Mouse (Mus musculus): ENCODE data around the gene Mtf2. TPM values are rescaled to one million over a fixed set of nuclear protein-coding genes. Genes with fewer than 3 reads are reported as not detected.
"Not testable (repeated sequence)": the region's sequence is repeated elsewhere in the genome, so short reads cannot be mapped to it uniquely, and the experiment has no call there.

Gene Mtf2
- polyA plus RNA-seq, 1 experiment: 30.0 TPM

- WGBS: 24% methylated on average over 4 of the region's 4 CpGs
- TF ChIP-seq POLR2A (IDR thresholded peaks at IDR 0.05; ENCODE audit: borderline replicate concordance, control insufficient read depth, low read depth, low read length) (no peak), CTCF (IDR thresholded peaks at IDR 0.05; ENCODE audit: control insufficient read depth, insufficient read depth, low read length) (no peak; the same call in 1 of the 2 replicates)
These were observed 31.3 kb upstream of the Mtf2 start for GRCm38 (mm10) chr5:108034194-108034593.

GRCm38 (mm10) chr5:108035523-108035922, 30.0 kb upstream of the Mtf2 start:
- Histone ChIP-seq H3K27ac (ENCODE audit: control insufficient read depth, insufficient read depth, low read depth, low read length, poor library complexity) (no peak overlapping the region), H3K4me1 (ENCODE audit: control insufficient read depth, insufficient read depth, low read length) (no peaks in the 10 kb centered on the region; the same call in 1 of the 2 replicates), H3K4me3 (replicated peaks; ENCODE audit: control insufficient read depth, low read depth, low read length) (no peak overlapping the region)
- 66% methylated on average over 2 of the region's 2 CpGs for WGBS
- TF ChIP-seq CTCF (IDR thresholded peaks at IDR 0.05; ENCODE audit: control insufficient read depth, insufficient read depth, low read length) (no peak), POLR2A (IDR thresholded peaks at IDR 0.05; ENCODE audit: borderline replicate concordance, control insufficient read depth, low read depth, low read length) (no peak)

More at GRCm38 (mm10) chr5:108034194-108034593, 31.3 kb upstream of the Mtf2 start:
- H3K4me3 ChIP-seq (replicated peaks; ENCODE audit: control insufficient read depth, low read depth, low read length): no peak overlapping the region
- H3K4me1 ChIP-seq (ENCODE audit: control insufficient read depth, insufficient read depth, low read length): no peaks in the 10 kb centered on the region; the same call in none of the 2 replicates
- H3K27ac ChIP-seq (ENCODE audit: control insufficient read depth, insufficient read depth, low read depth, low read length, poor library complexity): no peak overlapping the region

- H3K4me3 ChIP-seq (replicated peaks; ENCODE audit: control insufficient read depth, low read depth, low read length): no peak overlapping the region
- no peaks in the 10 kb centered on the region for H3K4me1 ChIP-seq (ENCODE audit: control insufficient read depth, insufficient read depth, low read length)
- WGBS: 83% methylated on average over 5 of the region's 5 CpGs
- no peak overlapping the region for H3K27ac ChIP-seq (ENCODE audit: control insufficient read depth, insufficient read depth, low read depth, low read length, poor library complexity)
- TF ChIP-seq POLR2A (IDR thresholded peaks at IDR 0.05; ENCODE audit: borderline replicate concordance, control insufficient read depth, low read depth, low read length) (no peak), CTCF (IDR thresholded peaks at IDR 0.05; ENCODE audit: control insufficient read depth, insufficient read depth, low read length) (no peak)
These were observed 23.4 kb upstream of the Mtf2 start for GRCm38 (mm10) chr5:108042061-108042460.

- no peak overlapping the region for H3K27ac ChIP-seq (ENCODE audit: control insufficient read depth, insufficient read depth, low read depth, low read length, poor library complexity)
- 65% methylated on average over 1 of the region's 1 CpGs for WGBS
- TF ChIP-seq CTCF (IDR thresholded peaks at IDR 0.05; ENCODE audit: control insufficient read depth, insufficient read depth, low read length): no peak
- TF ChIP-seq POLR2A (IDR thresholded peaks at IDR 0.05; ENCODE audit: borderline replicate concordance, control insufficient read depth, low read depth, low read length): no peak
- H3K4me3 ChIP-seq (replicated peaks; ENCODE audit: control insufficient read depth, low read depth, low read length): no peak overlapping the region
- H3K4me1 ChIP-seq (ENCODE audit: control insufficient read depth, insufficient read depth, low read length): no peaks in the 10 kb centered on the region
These were observed 21.6 kb upstream of the Mtf2 start for GRCm38 (mm10) chr5:108043908-108044307.

GRCm38 (mm10) chr5:108049711-108050268, 15.7 kb upstream of the Mtf2 start:
- H3K4me1 ChIP-seq (ENCODE audit: control insufficient read depth, insufficient read depth, low read length): no peaks in the 10 kb centered on the region
- TF ChIP-seq CTCF (IDR thresholded peaks at IDR 0.05; ENCODE audit: control insufficient read depth, insufficient read depth, low read length) (no peak), POLR2A (IDR thresholded peaks at IDR 0.05; ENCODE audit: borderline replicate concordance, control insufficient read depth, low read depth, low read length) (no peak)
- H3K4me3 ChIP-seq (replicated peaks; ENCODE audit: control insufficient read depth, low read depth, low read length): no peak overlapping the region
- WGBS: 28% methylated on average over 3 of the region's 3 CpGs
- no peak overlapping the region for H3K27ac ChIP-seq (ENCODE audit: control insufficient read depth, insufficient read depth, low read depth, low read length, poor library complexity)

- Histone ChIP-seq H3K4me3 (replicated peaks; ENCODE audit: control insufficient read depth, low read depth, low read length) (no peak overlapping the region), H3K27ac (ENCODE audit: control insufficient read depth, insufficient read depth, low read depth, low read length, poor library complexity) (no peak overlapping the region), H3K4me1 (ENCODE audit: control insufficient read depth, insufficient read depth, low read length) (no peaks in the 10 kb centered on the region)
- 88% methylated on average over 2 of the region's 2 CpGs for WGBS
- no peak for TF ChIP-seq CTCF (IDR thresholded peaks at IDR 0.05; ENCODE audit: control insufficient read depth, insufficient read depth, low read length)
- TF ChIP-seq POLR2A (IDR thresholded peaks at IDR 0.05; ENCODE audit: borderline replicate concordance, control insufficient read depth, low read depth, low read length): no peak
These were observed 14.4 kb upstream of the Mtf2 start for GRCm38 (mm10) chr5:108051026-108051425.

GRCm38 (mm10) chr5:108051727-108052126, 13.7 kb upstream of the Mtf2 start:
- 84% methylated on average over 9 of the region's 9 CpGs for WGBS
- not testable (repeated sequence) for H3K27ac ChIP-seq (ENCODE audit: control insufficient read depth, insufficient read depth, low read depth, low read length, poor library complexity); H3K4me3 ChIP-seq (replicated peaks; ENCODE audit: control insufficient read depth, low read depth, low read length); H3K4me1 ChIP-seq (ENCODE audit: control insufficient read depth, insufficient read depth, low read length)

- Histone ChIP-seq H3K4me1 (ENCODE audit: control insufficient read depth, insufficient read depth, low read length) (no peaks in the 10 kb centered on the region), H3K4me3 (replicated peaks; ENCODE audit: control insufficient read depth, low read depth, low read length) (no peak overlapping the region), H3K27ac (ENCODE audit: control insufficient read depth, insufficient read depth, low read depth, low read length, poor library complexity) (no peak overlapping the region)
- WGBS: 79% methylated on average over 1 of the region's 1 CpGs
- TF ChIP-seq CTCF (IDR thresholded peaks at IDR 0.05; ENCODE audit: control insufficient read depth, insufficient read depth, low read length): no peak
- TF ChIP-seq POLR2A (IDR thresholded peaks at IDR 0.05; ENCODE audit: borderline replicate concordance, control insufficient read depth, low read depth, low read length): no peak
These were observed 13.3 kb upstream of the Mtf2 start for GRCm38 (mm10) chr5:108052200-108052599.

- 84% methylated on average over 6 of the region's 6 CpGs for WGBS
- no peak overlapping the region for H3K27ac ChIP-seq (ENCODE audit: control insufficient read depth, insufficient read depth, low read depth, low read length, poor library complexity)
- no peak for TF ChIP-seq POLR2A (IDR thresholded peaks at IDR 0.05; ENCODE audit: borderline replicate concordance, control insufficient read depth, low read depth, low read length)
- TF ChIP-seq CTCF (IDR thresholded peaks at IDR 0.05; ENCODE audit: control insufficient read depth, insufficient read depth, low read length): no peak
- H3K4me1 ChIP-seq (ENCODE audit: control insufficient read depth, insufficient read depth, low read length): no peaks in the 10 kb centered on the region
- H3K4me3 ChIP-seq (replicated peaks; ENCODE audit: control insufficient read depth, low read depth, low read length): no peak overlapping the region
These were observed 11.9 kb upstream of the Mtf2 start for GRCm38 (mm10) chr5:108053566-108053965.
